Mouse (Mus musculus) layer of hippocampus, adult 8-10 months (tissue): ENCODE data around the gene A930002H24Rik. TPM values are rescaled to one million over a fixed set of nuclear protein-coding genes. Genes with fewer than 3 reads are reported as not detected.
"Not testable (repeated sequence)": the region's sequence is repeated elsewhere in the genome, so short reads cannot be mapped to it uniquely, and the experiment has no call there.

Experiments
- DNase-seq, 2 experiments: peaks; one replicate each; pipeline ENCODE4 v3.0.0; 2022; ENCODE audit warnings: low spot score in 2 of 2
- total RNA-seq, 4 experiments: library from RNA; stranded (reverse); gene quantifications; 2 replicates each; pipeline ENCODE4 v1.2.4; 2022

A930002H24Rik gene
- 1 to 10 TPM in 1 of 4 experiments, not detected in 3; 1.5 TPM for total RNA-seq

- DNase-seq, result peak; percentile 98 to 99
These were observed at the start of gene A930002H24Rik for GRCm38 (mm10) chr17:63863647-63864149. Gene A930002H24Rik (minus strand): TSS chr17:63863791.

GRCm38 (mm10) chr17:63909297-63909696, 45.7 kb upstream of the A930002H24Rik start:
- no peak for DNase-seq

GRCm38 (mm10) chr17:63897050-63897449, 33.5 kb upstream of the A930002H24Rik start:
- no peak for DNase-seq

- DNase-seq, result no peak
These were observed 32.2 kb upstream of the A930002H24Rik start for GRCm38 (mm10) chr17:63895829-63896228.

- DNase-seq, result no peak
These were observed 27.0 kb upstream of the A930002H24Rik start for GRCm38 (mm10) chr17:63890611-63891010.

GRCm38 (mm10) chr17:63886988-63887387, 23.4 kb upstream of the A930002H24Rik start:
- no peak for DNase-seq

- no peak for DNase-seq
These were observed 16.4 kb upstream of the A930002H24Rik start for GRCm38 (mm10) chr17:63880009-63880408.

- DNase-seq, result peak; percentile 17 to 26
These were observed 15.3 kb upstream of the A930002H24Rik start for GRCm38 (mm10) chr17:63878889-63879288.

- no peak for DNase-seq
These were observed 8.2 kb upstream of the A930002H24Rik start for GRCm38 (mm10) chr17:63871773-63872172.

GRCm38 (mm10) chr17:63864171-63864571, 580 bp upstream of the A930002H24Rik start:
- no peak for DNase-seq

- DNase-seq, result no peak
These were observed 470 bp downstream of the A930002H24Rik start, which contains the start of gene Fer for GRCm38 (mm10) chr17:63863012-63863630. Gene Fer (plus strand): TSS chr17:63863062.

GRCm38 (mm10) chr17:63862399-63862798, 1.2 kb downstream of the A930002H24Rik start:
- no peak for DNase-seq

- no peak for DNase-seq
These were observed 2.6 kb downstream of the A930002H24Rik start for GRCm38 (mm10) chr17:63860988-63861387.

- DNase-seq, result no peak
These were observed 6.5 kb downstream of the A930002H24Rik start for GRCm38 (mm10) chr17:63857023-63857544.

- no peak for DNase-seq
These were observed 13.6 kb downstream of the A930002H24Rik start for GRCm38 (mm10) chr17:63850016-63850415.

- peak; percentile 81 to 86 for DNase-seq
These were observed 14.0 kb downstream of the A930002H24Rik start for GRCm38 (mm10) chr17:63849566-63849965.

GRCm38 (mm10) chr17:63849151-63849550, 14.4 kb downstream of the A930002H24Rik start:
- no peak for DNase-seq

- DNase-seq, result not testable (repeated sequence)
These were observed 17.8 kb downstream of the A930002H24Rik start for GRCm38 (mm10) chr17:63845766-63846165.

GRCm38 (mm10) chr17:63844936-63845335, 18.7 kb downstream of the A930002H24Rik start:
- no peak for DNase-seq

GRCm38 (mm10) chr17:63842226-63842625, 21.4 kb downstream of the A930002H24Rik start:
- no peak for DNase-seq

- DNase-seq, result no peak
These were observed 23.8 kb downstream of the A930002H24Rik start for GRCm38 (mm10) chr17:63839636-63840269.

GRCm38 (mm10) chr17:63838144-63838543, 25.4 kb downstream of the A930002H24Rik start:
- DNase-seq, result no peak
